Mouse (Mus musculus) heart, adult 8-10 months (tissue): ENCODE results near the gene Gas1. TPM values are rescaled to one million over a fixed set of nuclear protein-coding genes. Genes with fewer than 3 reads are reported as not detected.

Experiments used
- DNase-seq: peaks from one replicate; pipeline ENCODE4 v3.0.0; 2022; ENCODE audit warnings: low spot score
- total RNA-seq, 4 experiments: library from RNA; stranded (reverse); gene quantifications; 2 replicates each; pipeline ENCODE4 v1.2.4; 2022

Gene Gas1
- total RNA-seq = 10 to 100 TPM; 17.6 to 23.8 (median 21.2) TPM

- DNase-seq = peak; percentile 84
These were observed at the start of gene Gas1 for GRCm38 (mm10) chr13:60177106-60177796. Gas1 (minus strand) TSS chr13:60177365.

GRCm38 (mm10) chr13:60226251-60226836 lies 49.2 kb upstream of the Gas1 start:
- peak; percentile 30 for DNase-seq

GRCm38 (mm10) chr13:60225736-60226135 lies 48.6 kb upstream of the Gas1 start:
- DNase-seq = peak; percentile 30

GRCm38 (mm10) chr13:60225276-60225675 lies 48.1 kb upstream of the Gas1 start:
- no peak for DNase-seq

- DNase-seq = no peak
These were observed 46.6 kb upstream of the Gas1 start for GRCm38 (mm10) chr13:60223797-60224196.

- DNase-seq = no peak
These were observed 45.2 kb upstream of the Gas1 start for GRCm38 (mm10) chr13:60222336-60222735.

GRCm38 (mm10) chr13:60213896-60214295 lies 36.7 kb upstream of the Gas1 start:
- no peak for DNase-seq

- no peak for DNase-seq
These were observed 30.0 kb upstream of the Gas1 start for GRCm38 (mm10) chr13:60207135-60207601.

GRCm38 (mm10) chr13:60204746-60205145 lies 27.6 kb upstream of the Gas1 start:
- no peak for DNase-seq

GRCm38 (mm10) chr13:60193273-60193672 lies 16.1 kb upstream of the Gas1 start:
- DNase-seq = no peak

GRCm38 (mm10) chr13:60189923-60190322 lies 12.8 kb upstream of the Gas1 start:
- DNase-seq = no peak

- no peak for DNase-seq
These were observed 11.8 kb upstream of the Gas1 start for GRCm38 (mm10) chr13:60188952-60189351.

GRCm38 (mm10) chr13:60187276-60187675 lies 10.1 kb upstream of the Gas1 start:
- no peak for DNase-seq

GRCm38 (mm10) chr13:60182346-60182745 lies 5.2 kb upstream of the Gas1 start:
- no peak for DNase-seq

- DNase-seq = no peak
These were observed 2.5 kb upstream of the Gas1 start for GRCm38 (mm10) chr13:60179641-60180040.

GRCm38 (mm10) chr13:60178416-60178815 lies 1.3 kb upstream of the Gas1 start:
- peak; percentile 96 for DNase-seq

GRCm38 (mm10) chr13:60177797-60178110 lies 589 bp upstream of the Gas1 start:
- no peak for DNase-seq

GRCm38 (mm10) chr13:60176776-60177105 lies 424 bp downstream of the Gas1 start:
- no peak for DNase-seq

- peak; percentile 11 for DNase-seq
These were observed 909 bp downstream of the Gas1 start for GRCm38 (mm10) chr13:60176136-60176775.

GRCm38 (mm10) chr13:60175490-60176135 lies 1.6 kb downstream of the Gas1 start:
- DNase-seq = no peak

GRCm38 (mm10) chr13:60174953-60175352 lies 2.2 kb downstream of the Gas1 start:
- no peak for DNase-seq
